Mouse (Mus musculus) cerebellum, adult 2 months (tissue): ENCODE data around the gene Ccr5.

Experiments used
- CTCF ChIP-seq: fragments of 200-500 bp; IDR thresholded peaks from 2 replicates; pipeline ENCODE4 v1.5.1; 2011; ENCODE audit warnings: low read depth, mild to moderate bottlenecking, control low read depth, low read length, moderate library complexity, borderline replicate concordance; ENCODE audit not compliant: insufficient read depth
- POLR2A ChIP-seq: fragments of 200-500 bp; IDR thresholded peaks from 2 replicates; pipeline ENCODE4 v1.6.1; 2011; ENCODE audit warnings: low read length, control low read depth, borderline replicate concordance; ENCODE audit not compliant: insufficient read depth

GRCm38 (mm10) chr9:124079803-124080202 lies 41.5 kb upstream of the Ccr5 start:
- TF ChIP-seq POLR2A (no peak), CTCF (no peak)
